Mouse (Mus musculus): Measurements from ENCODE around the gene Stx18.

Gene Stx18

DNA sequence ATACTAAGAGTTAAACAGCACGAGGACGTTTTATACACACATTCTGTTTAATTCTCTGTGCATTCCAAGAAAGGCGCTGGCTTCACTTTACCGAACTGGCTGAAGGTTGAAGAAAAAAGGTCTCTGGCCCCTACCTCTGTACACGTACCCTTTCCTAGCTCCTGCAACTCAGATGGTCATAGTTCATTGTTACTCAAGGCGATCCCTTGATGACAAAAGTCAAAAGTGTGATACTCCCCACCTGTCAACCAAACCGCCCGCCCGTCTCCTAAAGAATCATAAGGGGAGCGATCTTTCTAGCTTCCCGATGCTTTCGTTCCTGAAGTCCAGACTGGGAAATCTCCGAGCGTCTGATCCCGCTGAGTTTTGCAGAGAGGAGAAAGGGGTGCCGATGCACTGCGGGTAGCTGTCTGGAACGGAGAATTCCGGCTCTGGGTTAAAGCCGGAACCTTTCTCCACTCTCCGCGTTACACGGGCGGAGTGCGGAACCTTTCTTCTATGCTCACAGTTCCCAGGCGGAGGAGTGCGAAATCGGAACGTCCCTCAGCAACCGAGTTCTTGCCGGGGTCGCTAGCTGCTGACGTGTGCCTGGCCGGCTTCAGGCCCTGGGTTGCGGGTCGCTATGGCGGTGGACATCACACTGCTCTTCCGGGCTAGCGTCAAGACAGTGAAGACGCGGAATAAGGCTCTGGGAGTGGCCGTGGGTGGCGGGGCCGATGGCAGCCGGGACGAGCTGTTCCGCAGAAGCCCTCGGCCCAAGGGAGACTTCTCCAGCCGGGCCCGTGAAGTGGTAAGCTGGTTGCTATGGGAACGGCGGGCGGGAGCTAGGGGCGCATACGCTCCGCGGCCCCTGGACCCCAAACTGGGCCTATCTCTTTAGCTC is at the start of gene Stx18:
TSS of gene Stx18 (plus strand) at position 33 of the 883 bp plus-strand sequence.
- DNase-seq (ENCODE audit: inconsistent ontology term) = peak; percentile 89

DNA sequence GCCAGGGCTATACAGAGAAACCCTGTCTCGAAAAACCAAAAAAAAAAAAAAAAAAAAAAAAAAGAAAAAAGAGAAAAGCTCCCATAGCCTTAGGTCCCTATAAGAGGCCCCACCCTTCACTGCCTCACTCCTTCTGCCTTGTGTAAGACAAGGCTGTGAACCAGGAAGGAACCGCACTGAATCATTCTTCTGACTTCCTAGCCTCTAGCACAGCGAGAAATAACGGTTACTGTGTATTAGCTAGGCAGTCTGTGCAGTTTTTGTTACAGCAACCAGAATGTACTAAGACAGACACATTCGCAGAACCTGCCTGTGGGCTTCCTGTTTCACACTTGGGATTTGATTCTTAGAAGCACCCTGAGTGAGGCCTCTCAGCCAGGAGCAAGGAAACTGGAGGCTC is 46.2 kb upstream of the Stx18 start:
- DNase-seq (ENCODE audit: inconsistent ontology term) = no peak

DNA sequence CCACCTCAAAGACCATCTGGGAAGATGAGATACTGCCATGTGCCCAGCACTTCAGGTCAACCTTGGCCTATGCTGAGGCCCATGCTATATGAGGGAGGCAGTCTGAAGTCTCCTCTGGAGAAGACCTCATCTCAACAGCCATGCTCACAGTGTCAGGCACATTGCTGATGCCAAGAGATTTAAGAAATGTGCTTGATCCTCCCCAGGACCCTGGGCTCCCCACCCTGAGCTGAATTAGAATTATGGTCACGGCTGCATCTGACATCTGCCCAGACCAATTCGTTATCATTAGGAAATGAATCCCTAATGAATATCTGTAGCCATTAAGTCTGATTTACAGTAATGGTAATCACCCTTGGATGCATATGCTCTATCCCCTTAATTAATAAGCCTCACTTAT is 39.7 kb upstream of the Stx18 start:
- no peak for DNase-seq (ENCODE audit: inconsistent ontology term)

DNA sequence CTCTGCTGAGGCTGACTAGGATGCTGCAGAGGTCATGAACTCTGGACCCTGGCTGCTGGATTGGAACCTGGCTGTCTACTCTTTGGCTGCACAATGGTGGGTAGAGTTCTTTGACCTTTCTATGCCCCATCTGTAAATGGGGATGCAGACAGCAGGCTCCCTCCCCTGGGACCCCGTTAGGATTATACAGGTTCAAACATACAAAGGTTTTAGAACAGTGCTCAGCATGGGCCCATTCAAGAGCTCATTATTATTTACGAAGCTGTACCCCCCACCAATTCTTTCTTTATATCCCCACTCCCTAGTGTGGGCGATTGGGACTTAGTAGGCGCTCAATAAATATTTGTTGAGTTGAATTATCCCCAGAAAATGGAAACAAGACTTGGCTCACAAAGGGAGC is 36.0 kb upstream of the Stx18 start:
- DNase-seq (ENCODE audit: inconsistent ontology term) = no peak

DNA sequence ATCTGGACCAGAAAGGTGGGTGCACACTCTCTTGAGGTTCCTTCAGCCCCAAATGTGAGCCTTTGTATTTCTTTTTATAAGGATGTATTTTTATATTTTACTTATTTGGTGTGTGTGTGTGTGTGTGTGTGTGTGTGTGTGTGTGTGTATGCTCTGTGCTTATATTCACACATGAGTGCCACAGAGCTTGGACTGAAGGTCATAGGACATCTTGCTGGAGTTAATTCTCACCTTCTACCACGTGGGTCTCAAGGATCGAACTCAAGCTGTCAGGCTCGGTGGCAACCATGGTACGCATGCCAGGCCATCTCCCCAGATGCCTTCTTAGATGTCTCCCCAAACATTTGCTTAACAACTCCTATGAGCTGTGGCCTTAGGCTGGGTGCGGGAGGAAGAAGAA is 33.8 kb upstream of the Stx18 start:
- DNase-seq (ENCODE audit: inconsistent ontology term) = no peak

DNA sequence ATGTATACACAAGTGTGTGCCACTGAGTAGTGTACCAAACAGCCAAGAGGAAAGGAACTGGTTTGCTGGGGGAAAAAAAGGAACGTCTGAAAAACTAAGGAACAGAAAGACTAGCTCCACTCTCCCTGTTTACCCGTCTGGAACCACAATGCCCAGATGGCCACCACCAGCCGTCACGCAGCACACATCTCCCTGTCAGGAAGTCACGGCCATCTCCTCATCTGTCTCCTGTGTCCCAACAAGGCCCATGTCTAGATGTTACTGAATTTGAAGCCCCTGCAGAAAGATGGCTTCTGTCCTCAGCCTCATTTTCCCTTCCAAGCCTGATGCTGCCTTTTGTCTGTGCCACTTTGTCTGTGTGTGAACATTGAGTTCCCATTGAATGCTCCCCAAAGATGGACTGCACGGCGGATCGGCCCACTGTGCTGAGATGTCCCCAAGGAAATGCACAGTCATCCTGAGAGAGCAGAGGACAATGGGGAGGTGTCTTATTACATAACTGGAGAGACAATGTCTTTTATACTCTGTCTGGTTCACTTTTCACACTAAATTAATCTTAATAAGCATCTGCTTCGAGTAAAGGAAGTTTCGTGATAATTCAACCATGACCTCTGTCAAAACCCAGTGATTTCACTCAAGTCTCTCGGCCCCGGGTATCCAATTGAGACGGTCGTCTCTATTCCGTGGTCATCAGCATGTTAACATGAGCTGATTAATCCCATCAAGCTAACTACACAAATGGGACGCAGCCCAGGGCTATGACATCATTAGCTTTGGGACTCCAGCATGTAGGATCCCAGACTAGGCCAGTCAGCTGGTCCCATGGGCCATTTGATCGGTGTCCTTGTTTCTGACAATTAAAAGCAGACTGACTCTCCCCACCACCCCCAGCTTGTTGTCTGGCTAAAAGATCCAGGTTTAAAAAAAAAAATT is 31.9 kb upstream of the Stx18 start:
- peak; percentile 79 for DNase-seq (ENCODE audit: inconsistent ontology term)

DNA sequence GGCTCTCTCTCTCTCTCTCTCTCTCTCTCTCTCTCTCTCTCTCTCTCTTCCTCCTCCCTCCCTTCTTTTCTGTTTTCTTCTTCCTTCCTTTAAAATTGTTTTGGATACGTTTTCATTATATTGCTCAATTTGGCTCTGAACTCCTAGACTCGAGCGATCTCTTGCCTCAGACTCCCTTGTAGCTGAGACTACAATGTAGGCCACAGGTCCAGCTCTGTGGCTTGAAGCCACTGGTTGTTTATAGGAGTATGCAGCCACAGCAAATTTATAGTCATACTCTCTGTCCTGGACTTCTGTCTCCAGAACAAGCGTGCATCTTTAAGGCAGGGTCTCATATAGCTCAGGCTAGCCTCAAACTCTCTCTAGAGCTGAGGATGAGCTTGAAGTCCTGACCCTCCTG is 29.5 kb upstream of the Stx18 start:
- no peak for DNase-seq (ENCODE audit: inconsistent ontology term)

DNA sequence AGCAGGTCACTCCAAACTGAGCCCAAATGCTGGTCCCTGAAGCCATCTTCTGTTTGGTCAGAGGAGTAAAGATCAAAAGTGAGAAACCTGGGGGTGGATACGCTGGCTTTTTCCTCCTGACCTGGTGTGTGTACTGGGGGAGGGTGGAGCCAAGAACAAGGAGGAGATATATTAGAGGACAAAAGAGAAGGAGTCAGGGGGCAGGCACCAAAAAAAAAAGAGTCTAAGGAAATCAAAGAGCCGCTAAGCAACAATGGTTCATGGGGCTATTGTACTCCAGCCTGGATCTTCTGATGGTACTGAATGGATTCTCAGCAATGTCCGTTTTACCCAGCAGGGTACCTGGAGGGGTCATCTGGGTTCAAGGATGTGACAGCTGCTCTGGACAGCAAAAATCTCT is 23.6 kb upstream of the Stx18 start:
- DNase-seq (ENCODE audit: inconsistent ontology term) = no peak

DNA sequence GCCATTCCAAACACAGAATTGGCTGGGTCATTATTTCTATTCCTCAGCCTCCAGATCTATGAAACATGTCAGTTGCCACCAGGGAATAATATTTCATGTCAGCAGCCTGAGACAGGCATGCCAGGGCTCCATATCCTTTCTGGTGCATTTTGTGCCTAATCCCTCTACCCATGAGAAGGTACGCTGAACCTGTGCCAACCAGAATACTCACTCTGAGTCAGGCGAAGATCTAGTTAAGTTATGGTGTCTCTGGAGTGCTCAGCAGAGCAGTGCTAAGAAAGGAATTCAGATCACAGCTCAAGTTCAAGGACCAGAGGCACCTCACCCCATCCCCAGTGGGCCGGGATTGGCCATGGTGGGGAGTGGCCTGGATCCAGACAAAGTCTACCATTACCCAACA is 21.6 kb upstream of the Stx18 start:
- no peak for DNase-seq (ENCODE audit: inconsistent ontology term)

DNA sequence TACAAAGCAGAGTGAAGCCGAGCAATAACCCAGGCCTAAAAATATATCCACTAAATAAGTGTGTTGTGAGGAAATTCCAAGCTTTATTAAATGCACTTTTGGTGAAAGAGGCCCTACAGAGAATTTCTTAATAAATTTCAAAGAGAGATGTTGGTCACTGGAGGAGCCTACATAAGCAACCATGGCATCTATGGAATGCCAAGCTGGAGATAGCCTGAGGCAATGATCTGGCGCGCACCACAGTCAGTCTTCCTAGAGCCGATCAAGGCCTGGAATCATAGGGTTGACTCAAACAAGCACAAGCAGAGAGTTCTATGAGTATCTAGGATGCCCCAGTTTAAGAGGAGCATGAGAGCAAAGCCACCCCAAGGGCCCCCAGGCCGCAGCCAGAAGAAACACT is 10.9 kb upstream of the Stx18 start:
- peak; percentile 43 for DNase-seq (ENCODE audit: inconsistent ontology term)

DNA sequence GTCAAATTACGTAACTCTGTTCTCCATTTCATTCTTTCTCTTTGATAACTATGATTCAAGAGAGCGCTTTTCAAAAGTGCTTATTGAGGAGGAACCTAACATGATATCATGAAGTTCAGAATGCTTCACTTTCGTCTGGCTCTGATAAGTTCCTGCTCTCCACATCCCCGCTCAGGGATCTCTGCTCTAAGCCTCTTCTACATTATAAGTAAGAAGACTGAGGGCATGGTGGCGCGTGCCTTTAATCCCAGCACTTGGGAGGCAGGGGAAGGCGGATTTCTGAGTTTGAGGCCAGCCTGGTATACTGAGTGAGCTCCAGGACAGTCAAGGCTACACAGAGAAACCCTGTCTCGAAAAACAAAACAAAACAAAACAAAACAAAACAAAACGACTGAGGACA is 268 bp upstream of the Stx18 start:
- DNase-seq (ENCODE audit: inconsistent ontology term) = no peak

DNA sequence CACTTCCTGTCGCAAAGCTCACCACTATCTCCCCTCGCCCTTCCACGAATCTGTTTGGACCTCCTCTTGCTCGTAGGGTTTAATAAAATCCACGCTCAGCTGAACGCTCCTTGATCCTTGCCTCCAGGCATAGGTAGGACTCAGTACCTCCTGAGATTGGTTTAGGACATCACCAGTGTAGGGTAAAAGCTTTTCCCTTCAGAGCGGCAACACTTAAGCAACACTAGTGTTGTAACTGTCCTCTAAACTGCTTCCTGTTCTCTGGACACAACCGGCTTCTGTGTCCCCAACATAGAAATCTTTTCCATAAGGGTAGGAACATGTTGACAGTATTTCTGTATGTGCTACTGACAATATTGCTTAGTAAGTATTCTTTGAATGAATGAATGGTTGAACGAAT is 1.3 kb downstream of the Stx18 start:
- no peak for DNase-seq (ENCODE audit: inconsistent ontology term)

DNA sequence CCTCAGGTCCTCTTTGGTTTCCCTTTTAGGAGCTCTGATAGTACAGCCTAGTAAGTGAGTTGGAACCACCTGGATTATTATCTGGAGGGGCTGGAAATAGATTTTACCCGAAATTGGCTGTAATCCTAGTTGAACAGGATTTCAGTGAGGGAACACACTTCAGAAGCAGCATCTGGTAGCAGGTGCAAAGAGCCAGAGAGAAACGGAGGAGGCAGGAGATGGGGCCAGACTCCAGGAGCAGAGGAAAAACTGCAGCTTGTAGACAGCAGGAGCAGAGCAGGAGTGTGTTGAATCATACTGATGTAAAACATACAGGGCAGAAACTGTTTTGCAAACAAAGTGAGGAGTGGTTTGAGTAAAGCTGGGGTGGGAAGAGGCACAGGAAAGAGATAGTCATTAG is 6.4 kb downstream of the Stx18 start:
- DNase-seq (ENCODE audit: inconsistent ontology term) = no peak

DNA sequence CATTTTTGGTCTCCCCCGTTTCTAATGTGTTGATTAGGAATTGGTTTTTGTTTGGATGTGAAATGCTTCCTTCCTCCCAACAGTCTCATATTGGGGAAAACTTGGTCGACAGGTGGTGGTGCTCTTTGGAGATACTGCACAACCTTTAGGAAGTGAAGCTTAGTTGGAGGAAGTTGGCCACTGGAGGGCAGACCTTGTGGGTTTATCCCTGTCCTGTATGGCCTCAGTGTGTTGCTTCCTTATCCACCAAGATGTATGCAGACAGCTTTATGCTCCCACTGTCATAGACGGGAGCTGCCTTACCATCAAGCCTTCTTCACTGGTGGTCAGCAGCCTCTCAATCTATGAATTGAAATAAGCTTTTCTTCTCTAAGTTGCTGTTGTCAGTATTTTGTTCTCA is 9.6 kb downstream of the Stx18 start:
- no peak for DNase-seq (ENCODE audit: inconsistent ontology term)

DNA sequence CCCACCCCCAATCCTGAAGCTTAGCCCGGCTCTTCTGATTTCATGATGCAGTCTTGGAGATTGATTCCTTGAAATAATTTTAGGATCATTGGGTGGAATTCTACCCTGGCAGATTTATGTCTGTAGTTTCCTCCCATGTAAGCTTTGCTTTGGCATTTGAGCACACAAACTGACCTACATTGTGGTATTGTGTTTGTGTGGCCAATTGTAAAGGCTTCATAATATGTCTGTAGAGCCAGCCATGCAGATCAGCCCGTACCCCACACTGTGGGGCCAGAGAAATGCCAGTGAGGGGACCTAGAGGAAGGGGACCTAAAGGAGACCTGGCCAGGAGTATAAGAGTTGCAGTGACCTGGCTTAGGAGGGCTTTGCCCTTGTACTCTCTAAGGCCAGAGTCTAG is 22.5 kb downstream of the Stx18 start:
- DNase-seq (ENCODE audit: inconsistent ontology term) = peak; percentile 41

DNA sequence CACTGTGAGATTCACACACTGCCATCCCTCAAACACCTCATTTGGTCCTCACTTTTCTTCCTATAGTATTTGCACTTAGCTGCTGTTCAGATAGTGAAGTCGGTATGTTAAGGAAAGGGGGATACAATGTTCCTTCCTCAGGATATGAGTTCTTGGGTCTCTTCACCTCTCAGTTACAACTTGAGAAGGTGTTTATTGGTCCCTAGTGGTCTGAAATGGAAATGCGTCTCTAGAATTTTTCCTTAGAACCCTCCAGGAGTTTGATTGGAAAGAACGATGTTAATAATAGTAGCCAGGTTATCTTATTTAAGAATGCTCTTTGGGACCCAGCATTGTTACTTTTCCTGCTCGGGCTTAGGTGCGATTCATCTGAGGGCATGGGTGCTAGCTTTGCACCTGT is 24.2 kb downstream of the Stx18 start:
- DNase-seq (ENCODE audit: inconsistent ontology term) = no peak

DNA sequence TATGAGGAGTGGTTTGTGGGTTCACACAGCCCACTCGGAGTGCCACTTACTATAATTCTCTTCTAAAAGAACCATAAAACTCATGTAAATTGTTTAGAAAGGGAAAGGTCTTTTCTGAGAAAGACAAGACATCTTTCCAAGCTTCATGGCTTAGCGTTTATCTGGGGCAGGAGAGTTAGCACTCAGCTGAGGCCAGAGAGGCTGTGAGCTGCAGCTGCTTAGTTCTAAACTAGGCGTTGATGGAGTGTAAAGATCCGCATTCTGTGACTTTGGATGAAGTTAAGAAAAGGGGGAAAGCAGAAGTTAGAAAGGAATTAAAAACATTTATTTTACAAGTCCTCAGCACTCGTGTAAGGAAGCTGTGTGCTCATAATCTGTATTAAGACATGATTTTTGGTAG is 24.8 kb downstream of the Stx18 start:
- no peak for DNase-seq (ENCODE audit: inconsistent ontology term)

DNA sequence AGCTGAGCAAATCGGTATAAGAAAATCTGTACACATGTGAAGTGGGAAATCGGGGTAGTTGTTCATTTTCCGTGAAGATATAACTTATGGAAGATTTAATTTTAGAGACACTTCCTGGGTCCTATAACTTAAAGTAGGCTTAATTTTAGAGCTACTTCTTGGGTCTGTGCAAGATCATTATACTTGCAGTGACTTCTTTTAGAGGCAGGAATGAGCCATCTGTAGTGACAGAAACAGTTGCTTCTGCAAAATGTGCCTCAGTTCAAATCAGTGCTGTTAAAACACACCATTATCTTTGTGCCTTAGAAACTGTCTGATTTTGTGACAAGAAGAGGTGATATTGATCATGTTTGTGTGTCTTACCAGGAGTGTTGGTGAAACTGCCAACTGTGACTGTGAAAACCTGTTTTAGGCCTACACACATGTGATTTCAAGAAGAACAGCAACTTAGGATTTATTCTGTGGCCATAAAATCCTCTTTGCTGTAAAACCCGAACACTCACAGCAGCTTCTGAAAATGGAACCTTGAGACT is 25.6 kb downstream of the Stx18 start:
- no peak for DNase-seq (ENCODE audit: inconsistent ontology term)

DNA sequence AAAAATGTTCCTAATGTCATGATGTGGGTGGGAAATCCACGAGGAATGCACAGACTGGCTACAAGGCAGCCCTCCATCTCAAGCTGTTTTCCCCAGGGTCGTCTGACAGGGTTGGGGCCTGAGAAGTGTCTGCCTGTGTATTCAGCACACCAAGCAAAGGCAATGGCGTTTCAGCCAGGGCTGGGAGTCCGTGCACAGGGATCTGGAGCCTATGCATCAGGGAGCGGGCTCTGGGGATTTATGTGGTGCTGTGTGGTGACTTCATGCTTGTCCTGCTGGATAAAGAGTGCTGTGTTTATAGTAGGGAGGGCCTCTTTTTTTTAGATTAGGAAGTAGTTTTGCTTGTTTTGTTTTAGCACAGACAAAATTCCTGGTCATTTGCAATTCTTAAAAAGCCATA is 26.2 kb downstream of the Stx18 start:
- DNase-seq (ENCODE audit: inconsistent ontology term) = no peak

DNA sequence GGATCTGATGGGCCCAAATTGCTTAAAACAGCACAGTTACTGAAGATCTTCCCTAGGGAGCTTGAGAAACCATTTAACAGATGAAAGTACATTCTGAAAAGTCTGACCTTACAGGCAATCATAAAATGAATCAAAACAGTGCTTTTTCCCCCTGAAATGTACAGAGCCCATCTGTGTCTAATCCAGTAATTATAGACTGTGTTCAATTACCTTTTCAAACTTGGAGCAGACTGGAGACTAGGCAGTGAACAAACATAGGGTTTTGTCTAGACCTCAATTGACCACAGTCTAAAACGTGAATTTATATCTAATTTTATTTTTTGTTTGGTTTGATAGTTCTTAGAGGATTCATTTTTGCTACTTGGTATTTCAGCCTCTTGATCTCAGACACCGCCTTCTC is 26.9 kb downstream of the Stx18 start:
- DNase-seq (ENCODE audit: inconsistent ontology term) = no peak

DNA sequence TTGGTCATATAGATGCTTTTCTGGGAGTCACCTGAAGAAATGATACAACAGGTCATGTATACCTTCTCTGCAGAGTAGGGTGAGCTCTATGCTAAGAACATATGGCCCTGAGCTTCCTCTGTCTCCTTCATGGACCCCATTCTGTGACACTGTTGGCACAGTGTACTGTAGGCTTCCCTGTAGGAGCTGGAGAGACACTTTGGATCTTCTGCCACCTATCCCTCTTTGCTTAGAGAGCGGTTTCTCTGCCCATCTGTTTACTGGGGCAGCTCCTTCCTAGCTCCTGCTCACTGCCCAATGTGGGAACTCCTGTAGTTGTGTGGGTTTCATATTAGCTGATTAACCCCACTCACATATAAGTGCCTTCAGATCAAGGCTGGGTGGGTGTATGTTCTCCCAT is 28.1 kb downstream of the Stx18 start:
- DNase-seq (ENCODE audit: inconsistent ontology term) = no peak

DNA sequence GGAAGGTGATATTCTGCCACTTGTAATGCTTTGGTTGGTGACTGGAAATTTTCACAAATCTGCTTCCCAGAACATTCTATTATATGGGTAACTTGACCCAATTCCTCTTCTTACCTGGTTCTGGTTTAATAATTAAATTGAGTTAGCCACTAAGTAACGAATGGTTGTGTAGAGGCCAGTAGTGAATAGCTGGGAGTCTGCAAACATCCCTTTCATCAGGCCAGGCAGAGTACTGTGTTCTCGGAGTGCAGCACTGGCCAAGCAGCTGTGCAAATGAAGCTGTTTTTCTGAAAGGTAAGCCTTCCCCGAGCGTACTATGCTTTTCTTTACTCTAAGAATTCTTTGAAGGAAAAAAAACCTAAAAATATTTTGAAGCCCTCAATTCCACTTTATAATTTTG is 37.8 kb downstream of the Stx18 start:
- DNase-seq (ENCODE audit: inconsistent ontology term) = no peak

DNA sequence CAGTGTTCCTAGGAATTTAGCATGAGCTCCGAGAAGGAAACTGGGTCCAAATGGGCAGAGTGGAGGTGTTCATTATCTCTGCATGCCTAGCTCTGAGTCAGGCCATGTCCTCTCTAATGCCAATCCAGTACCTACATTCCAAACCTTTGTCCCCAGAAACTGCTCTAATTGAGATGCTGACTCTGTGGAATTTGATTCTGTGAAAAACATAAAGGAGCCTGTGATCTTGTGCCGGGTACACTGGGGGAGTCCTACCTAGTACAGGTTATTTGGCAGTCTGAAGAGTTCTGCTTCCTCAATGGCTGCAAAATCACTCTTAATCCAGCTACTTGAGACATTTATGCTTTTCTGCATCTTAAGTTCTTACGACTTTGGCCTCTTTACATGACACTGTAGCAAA is 40.0 kb downstream of the Stx18 start:
- peak; percentile 83 for DNase-seq (ENCODE audit: inconsistent ontology term)
